Mouse (Mus musculus) heart, postnatal 36 days (tissue): Measurements from ENCODE around the gene Fmc1. TPM values are rescaled to one million over a fixed set of nuclear protein-coding genes. Genes with fewer than 3 reads are reported as not detected.
A peak's percentile ranks its signal among the peaks of the same experiment; 100 is the strongest.

Experiments
- DNase-seq, 2 experiments: peaks; one replicate each; pipeline ENCODE4 v3.0.0; 2021 to 2022
- intact Hi-C: fragments of 180-260 bp; cut with DNase I; formaldehyde crosslinking; loops from one replicate; pipeline ENCODE4 v1.15.1; 2025
- microRNA-seq, 2 experiments: library from miRNA; unstranded; fragments of <30 nt; microRNA quantifications; one replicate each; pipeline ENCODE4 v1.2.0; 2021; ENCODE audit warnings: borderline number of aligned reads in 2 of 2
- total RNA-seq, 2 experiments: library from RNA; stranded (reverse); gene quantifications; 2 replicates each; pipeline ENCODE4 v1.2.3; 2021

Gene Fmc1
- total RNA-seq, 2 experiments from 2014 or later = 253 to 256 TPM

DNA sequence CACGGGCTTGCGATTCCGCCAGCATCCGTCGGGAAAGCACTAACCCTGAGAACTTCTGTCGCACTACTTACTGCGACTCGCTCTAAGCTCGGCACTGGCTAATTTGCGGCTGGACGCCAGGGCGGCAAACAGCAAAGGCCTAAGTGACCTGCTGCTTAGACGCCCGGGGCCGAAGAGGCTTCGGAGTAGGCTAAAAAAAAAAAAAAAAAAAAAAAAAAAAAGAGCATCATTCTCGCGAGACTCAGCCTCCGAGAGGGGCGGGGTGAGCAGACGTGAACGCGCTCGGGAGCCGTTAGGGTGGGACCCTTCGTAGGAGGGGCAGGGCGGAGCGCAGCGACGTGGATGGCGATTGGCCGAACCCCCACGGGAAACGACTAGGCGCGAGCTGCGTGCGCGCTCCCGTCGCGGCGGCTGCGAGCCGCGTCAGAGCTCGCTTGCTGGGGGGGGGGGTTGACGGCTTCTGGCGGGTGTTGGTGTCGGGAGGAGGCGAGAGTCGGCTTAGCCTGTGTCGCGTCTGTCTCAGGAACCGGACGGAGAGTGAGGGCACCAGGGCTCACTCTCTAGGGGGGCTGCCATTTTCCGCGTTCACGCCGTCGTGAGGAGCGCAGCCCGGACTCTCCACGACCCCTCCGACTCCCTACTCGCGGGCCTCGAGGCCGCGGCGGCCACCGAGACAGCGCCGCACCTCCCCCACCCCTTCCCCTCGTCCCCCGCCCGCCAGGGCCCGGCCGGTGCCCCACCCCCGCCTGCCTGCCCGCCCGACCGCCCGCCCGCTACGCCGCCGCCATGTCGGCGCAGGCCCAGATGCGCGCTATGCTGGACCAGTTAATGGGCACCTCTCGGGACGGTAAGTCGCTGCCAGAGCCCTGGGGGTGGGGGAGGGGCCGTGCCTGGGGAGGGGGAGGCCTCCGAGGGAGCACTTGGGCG lies 18.0 kb downstream of the Fmc1 start, which contains the start of gene Luc7l2:
Gene Luc7l2 (plus strand): TSS at position 273 of the 927 bp plus-strand sequence.
- DNase-seq = peak; percentile 92 to 94
- intact Hi-C loops = loop anchor here (5.0 kb wide), 2 partner anchors 119 to 326 kb away; partner anchors contain the start of genes Hipk2, Tbxas1 and Ubn2

DNA sequence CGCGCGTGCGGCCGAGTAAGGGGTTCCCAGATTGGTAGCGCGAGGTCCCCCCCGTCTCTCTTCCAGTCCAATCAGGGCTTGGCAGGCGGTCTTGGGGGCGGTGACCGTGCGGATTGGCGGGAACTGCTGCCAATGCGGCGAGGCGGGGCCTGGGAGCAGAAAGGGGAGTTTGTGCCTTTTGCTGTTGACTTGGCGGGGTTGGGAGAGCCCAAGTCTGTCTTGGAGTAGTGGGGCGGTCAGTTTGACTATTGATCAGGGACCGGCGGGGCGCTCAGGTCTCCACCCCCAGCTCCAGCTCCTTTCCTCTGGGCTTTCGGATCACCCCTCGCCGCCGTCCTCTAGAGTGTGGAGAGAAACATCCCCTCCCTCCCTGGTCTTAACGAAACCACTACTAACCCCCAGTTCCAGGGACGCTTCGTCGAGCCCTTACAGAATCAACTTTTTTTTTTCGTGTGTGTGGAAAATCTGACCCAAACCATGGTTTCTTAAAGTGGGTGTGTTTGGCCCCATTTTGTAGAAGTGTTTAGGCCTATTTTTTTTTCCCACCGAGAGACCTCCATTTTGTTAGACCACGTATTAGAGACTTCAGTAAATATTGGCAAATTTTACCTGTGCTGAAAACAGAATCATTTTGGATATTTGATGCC lies 18.8 kb downstream of the Fmc1 start:
- intact Hi-C loops = loop anchor here (5.0 kb wide), 2 partner anchors 120 to 325 kb away; partner anchors contain the start of genes Hipk2, Tbxas1 and Ubn2
- peak; percentile 99 for DNase-seq

DNA sequence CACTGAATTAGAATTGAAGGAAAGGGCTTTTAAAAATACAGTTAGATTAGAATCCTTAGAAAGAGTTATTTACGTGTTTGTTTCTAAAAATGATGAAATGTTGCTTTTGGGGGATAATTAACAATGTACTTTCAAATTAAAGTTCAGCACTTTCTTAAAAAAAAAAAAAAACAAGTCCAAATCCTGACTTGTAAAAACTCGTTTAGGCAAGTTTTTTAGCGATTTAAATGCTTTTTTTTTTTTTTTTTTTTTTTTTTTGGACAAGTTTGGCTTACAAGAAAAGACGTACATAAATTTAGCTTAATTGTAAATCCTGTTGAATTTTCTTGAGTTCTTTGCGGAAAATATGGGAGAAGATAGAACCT lies 19.3 kb downstream of the Fmc1 start:
- intact Hi-C loops = loop anchor here (5.0 kb wide), 2 partner anchors 120 to 325 kb away; partner anchors contain the start of genes Hipk2, Tbxas1 and Ubn2
- no peak for DNase-seq

DNA sequence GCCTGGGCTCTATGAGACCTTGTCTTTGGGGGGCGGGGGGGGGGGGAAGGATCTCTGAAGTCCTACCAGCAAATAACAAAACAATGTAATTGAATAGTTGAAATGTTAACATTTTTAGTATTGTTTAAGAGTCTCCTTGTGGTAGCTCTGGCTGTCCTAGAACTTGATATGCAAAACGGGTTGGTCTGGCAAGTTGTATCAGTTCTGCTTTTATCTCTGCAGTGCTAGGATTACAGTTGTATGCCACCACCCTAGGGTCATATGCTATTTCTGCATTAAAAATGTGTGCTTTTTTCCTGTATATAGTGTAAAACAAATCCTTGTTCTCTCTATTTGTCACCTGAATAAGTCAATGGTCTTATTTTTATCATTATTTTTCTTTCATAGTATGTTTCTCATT lies 42.8 kb downstream of the Fmc1 start:
- intact Hi-C loops = no loop called here
- no peak for DNase-seq

DNA sequence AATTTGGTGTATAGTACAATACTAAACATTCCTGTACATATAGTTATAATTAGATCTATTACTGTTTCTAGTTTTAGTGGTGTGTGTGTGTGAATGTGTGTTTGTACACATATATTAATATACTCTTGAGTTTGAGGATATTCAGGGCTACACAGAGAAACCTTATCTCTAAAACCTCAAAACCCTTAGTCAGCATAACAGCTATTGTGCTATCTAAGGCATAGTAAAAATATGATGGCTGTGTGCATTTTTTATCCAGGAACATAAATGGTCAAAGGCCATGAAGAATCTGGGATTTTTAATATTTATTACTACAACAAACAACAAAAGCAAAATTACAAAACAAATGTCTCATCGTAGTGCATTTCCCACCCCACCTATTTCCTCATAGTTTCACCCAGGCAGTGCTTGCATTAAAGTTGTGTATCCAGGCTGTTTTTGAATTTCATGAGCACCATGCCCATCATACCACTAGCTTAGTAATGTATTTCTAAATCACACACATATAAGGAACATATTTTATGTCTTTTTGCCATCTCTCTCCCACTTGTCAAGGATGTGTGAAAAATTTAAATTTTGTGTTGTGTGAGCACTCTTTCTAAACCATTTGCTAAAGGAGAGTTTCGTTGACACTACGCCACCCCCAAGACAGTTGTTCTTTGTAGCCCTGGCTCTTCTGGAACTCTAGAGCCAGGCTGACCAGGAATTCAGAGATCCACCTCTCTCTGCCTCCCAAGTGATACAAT lies 47.0 kb downstream of the Fmc1 start:
- DNase-seq = no peak
- intact Hi-C loops = no loop called here

DNA sequence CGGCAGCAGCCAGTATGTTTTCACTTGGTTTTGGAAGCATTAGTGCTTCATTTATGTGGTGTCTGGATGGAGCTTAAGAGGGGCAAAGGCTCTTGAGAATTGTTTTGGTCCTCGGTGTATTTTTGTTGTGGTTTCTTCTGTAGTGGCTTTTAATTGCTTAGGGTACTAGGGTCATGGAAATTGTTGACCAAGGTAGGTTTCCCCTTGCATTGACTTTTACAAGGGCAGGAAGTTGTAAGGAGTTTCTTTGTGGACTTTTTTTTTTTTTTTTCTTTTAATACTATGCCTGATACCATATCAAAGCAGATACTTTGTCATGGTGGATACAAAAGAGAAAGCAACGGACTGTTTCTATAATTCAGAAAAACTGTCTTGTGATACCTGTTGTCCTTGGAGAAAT lies 48.4 kb downstream of the Fmc1 start:
- intact Hi-C loops = no loop called here

More for the DNA sequence above, 48.4 kb downstream of the Fmc1 start:
- DNase-seq = no peak

Small RNAs within 50 kb of the gene (microRNA-seq; reads per million reads assigned to microRNA genes)
- gene Mir7670 = 0.67 to 0.72 reads per million in 2 experiments

Other genes starting within 250 kb of the Fmc1 start
- 1 to 10 TPM; 1.1 to 1.9 TPM for gene Zc3hav1l, start 234.2 kb upstream of the Fmc1 start, total RNA-seq
- gene Zc3hav1, start 178.9 kb upstream of the Fmc1 start, total RNA-seq = 10 to 100 TPM; 15.3 to 16.2 TPM
- gene Ttc26, start 152.0 kb upstream of the Fmc1 start, total RNA-seq = 1 to 10 TPM; 1.9 to 2.0 TPM
- gene Ubn2, start 99.6 kb upstream of the Fmc1 start, total RNA-seq = 10 to 100 TPM; 23.5 to 25.8 TPM
- gene Luc7l2, start 17.8 kb downstream of the Fmc1 start, total RNA-seq = 100 to 1,000 TPM in 1 of 2 experiments, 10 to 100 TPM in 1; 93.7 to 102 TPM
- under 1 TPM; 0.33 to 0.51 TPM for gene Klrg2, start 103.7 kb downstream of the Fmc1 start, total RNA-seq
- gene Clec2l, start 129.6 kb downstream of the Fmc1 start, total RNA-seq = 1 to 10 TPM; 1.5 to 1.7 TPM